Mouse (Mus musculus) brain, adult 10 weeks (tissue): ENCODE results near the gene Hist1h3c. TPM values are rescaled to one million over a fixed set of nuclear protein-coding genes. Genes with fewer than 3 reads are reported as not detected.

ENCODE experiments used
- polyA plus RNA-seq: library from polyadenylated mRNA; stranded (reverse); fragments of 350-450 nt; fragmentation: Illumina TruSeq; extraction: RNeasy Lipid Tissue Mini Kit (QIAGEN cat#74804); gene quantifications from one replicate; pipeline ENCODE4 v1.2.3, GENCODE M21; 2015; ENCODE audit warnings: low read depth, low replicate concordance

The Hist1h3c gene
- polyA plus RNA-seq = not detected

DNA sequence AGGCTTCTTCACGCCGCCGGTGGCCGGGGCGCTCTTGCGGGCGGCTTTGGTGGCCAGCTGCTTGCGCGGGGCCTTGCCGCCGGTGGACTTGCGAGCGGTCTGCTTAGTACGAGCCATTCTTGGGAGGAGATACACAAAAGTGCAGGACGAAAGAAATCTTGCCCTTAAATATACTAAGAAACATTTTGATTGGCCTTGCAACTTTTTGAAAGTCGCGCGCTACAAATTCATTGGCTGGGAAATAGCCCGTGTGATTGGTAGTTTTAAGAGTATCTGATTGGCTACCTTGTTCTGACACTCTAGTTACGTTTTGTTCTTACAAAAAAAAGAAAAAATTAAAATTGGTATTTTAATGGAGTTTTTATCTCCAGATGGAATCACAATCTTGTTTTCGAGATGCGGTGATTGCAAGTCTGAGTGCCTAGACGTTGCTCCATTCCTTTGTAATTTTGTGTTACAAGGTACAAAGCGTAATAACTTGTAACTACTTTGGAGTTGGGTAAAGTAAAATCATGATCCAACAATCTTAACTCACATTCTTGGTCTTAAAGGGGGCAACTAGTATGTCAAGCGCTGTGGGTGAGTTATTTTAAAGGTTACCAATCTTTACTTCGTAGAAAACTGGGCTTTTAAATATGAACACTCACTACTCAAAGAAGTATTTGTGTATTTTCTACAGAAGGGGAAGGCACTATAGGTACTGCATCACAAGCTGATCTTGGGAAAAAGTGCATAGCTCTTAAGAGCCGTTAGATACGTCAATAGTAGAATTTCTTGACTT lies at the start of gene Hist1h3c:
TSS of gene Hist1h3c (minus strand) at position 222 of the 781 bp plus-strand sequence.

DNA sequence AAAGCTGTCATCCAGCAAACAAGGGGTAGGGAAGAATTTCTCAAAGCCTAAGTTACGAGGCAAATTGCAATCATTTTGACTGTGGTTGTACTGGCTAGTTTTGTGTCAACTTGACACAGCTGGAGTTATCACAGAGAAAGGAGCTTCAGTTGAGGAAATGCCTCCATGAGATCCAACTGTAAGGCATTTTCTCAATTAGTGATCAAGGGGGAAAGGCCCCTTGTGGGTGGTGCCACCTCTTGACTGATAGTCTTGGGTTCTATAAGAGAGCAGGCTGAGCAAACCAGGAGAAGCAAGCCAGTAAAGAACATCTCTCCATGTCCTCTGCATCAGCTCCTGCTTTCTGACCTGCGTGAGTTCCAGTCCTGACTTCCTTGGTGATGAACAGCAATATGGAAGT lies 24.2 kb upstream of the Hist1h3c start, which contains the start of gene Trim38:
TSS of gene Trim38 (plus strand) at position 301 of the 400 bp plus-strand sequence.

DNA sequence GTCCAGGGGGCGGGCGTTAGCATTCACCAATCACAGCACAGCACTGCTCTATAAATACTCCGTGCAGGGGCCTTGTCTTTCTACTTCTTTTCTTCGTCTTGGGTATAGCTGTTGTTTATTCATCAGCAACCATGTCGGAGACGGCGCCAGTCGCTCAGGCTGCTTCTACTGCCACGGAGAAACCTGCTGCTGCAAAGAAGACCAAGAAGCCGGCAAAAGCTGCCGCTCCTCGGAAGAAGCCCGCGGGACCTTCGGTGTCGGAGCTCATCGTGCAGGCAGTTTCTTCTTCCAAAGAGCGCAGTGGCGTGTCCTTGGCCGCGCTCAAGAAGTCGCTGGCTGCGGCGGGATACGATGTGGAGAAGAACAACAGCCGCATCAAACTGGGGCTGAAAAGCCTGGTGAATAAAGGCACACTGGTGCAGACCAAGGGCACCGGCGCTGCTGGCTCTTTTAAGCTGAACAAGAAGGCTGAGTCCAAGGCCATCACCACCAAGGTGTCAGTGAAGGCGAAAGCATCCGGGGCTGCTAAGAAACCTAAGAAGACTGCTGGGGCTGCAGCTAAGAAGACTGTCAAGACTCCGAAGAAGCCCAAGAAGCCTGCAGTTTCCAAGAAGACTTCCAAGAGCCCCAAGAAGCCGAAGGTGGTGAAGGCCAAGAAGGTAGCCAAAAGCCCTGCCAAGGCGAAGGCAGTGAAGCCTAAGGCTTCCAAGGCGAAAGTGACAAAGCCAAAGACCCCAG lies 18.4 kb upstream of the Hist1h3c start, which contains the start of gene Hist1h1a:
TSS of gene Hist1h1a (plus strand) at position 81 of the 738 bp plus-strand sequence.

GRCm38 (mm10) chr13:23761871-23762821 lies 16.7 kb upstream of the Hist1h3c start, which contains the start of gene Hist1h3a:
Gene Hist1h3a, minus strand, starts transcription at chr13:23762386.

DNA sequence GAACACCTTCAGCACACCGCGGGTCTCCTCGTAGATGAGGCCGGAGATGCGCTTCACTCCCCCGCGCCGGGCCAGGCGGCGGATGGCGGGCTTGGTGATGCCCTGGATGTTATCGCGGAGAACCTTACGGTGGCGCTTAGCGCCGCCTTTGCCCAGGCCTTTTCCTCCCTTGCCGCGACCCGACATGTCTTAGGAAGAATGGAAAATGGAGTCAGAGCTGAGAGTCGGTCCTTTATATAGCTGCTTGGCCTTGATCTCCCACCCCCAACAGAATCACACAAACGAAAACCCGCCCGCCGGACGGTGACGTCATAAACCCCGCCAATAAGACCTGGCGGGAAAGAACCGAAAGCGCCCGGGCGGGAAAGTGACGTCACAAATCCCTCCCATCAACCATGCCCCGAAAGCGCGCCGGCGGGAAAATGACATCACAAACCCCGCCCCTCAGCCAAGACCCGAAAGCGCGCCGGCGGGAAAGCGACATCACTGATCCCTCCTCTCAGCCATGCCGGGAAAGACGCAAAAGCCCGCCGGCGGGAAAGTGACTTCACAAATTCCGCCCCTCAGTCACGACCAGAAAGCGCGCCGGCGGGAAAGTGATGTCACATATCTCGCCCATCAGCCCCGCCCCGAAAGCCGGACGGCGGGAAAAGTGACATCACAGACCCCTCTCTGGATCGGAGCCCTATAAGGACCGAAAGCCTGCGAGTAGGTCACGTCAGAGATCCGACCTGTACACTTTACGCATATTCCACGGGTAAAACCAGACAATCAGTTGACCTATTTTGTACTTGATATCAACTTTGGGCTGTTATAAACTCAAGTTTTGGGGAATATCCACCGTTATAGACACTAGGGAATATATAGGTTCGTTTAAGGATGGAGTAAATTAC lies 15.8 kb upstream of the Hist1h3c start, which contains the start of gene Hist1h4a:
TSS of gene Hist1h4a (minus strand) at position 259 of the 893 bp plus-strand sequence.

GRCm38 (mm10) chr13:23756790-23757189 lies 11.4 kb upstream of the Hist1h3c start, which contains the start of gene Hist1h4b:
Gene Hist1h4b, plus strand, starts transcription at chr13:23757013.

GRCm38 (mm10) chr13:23752067-23752741 lies 6.8 kb upstream of the Hist1h3c start, which contains the start of gene Hist1h3b:
Gene Hist1h3b, plus strand, starts transcription at chr13:23752267.

GRCm38 (mm10) chr13:23750839-23751477 lies 5.6 kb upstream of the Hist1h3c start, which contains the start of gene Hist1h2ab:
Gene Hist1h2ab, plus strand, starts transcription at chr13:23751126.

GRCm38 (mm10) chr13:23746201-23747080 lies 1.0 kb upstream of the Hist1h3c start, which contains the start of gene Hist1h2bb:
Gene Hist1h2bb, plus strand, starts transcription at chr13:23746734.

DNA sequence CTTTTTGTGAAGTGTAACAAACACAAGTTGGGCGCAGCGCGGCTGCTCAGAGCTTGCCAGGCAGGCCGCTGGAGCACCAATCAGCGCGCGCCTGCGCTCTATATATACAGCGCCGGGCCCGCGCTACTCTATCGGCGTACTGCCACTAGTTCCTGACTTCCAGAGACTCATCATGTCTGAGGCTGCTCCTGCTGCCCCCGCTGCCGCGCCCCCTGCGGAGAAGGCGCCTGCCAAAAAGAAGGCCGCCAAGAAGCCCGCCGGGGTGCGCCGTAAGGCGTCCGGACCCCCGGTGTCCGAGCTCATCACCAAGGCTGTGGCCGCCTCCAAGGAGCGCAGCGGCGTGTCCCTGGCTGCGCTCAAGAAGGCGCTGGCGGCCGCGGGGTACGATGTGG lies 6.7 kb downstream of the Hist1h3c start, which contains the start of gene Hist1h1c:
TSS of gene Hist1h1c (plus strand) at position 132 of the 392 bp plus-strand sequence.

DNA sequence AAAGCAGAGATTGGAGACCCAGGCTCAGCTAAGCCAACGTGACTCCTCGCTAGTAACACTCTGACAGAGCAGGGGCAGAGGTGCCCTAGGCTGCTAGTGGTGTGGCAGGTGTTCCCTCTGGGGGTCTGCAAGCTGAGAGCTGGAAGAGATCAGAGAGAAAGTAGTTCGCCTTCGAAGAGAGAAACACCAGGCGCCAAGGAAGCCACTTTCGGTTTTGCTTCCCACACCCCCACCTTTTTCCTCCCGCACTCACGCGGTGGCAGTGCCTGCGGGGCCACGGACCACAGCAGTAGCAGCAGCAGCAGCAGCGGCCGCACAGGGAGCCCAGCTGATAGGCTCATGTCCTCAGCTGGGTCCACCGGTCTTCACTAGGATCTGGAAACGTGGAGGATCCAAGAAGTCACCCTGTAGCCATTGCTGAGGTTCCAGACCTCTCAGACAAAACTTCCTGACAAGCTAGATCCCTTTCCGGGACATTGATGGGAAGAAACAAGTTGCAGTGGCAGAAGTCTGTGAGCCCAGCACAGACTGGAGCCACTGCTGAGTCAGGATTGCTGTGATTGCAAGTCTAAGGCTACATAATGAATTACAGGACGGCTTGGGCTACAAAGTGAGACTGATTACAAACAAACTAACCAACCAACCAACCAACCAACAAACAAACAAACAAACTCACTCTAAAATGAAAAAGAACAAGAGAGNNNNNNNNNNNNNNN lies 34.9 kb downstream of the Hist1h3c start, which contains the start of gene Hfe:
TSS of gene Hfe (minus strand) at position 481 of the 716 bp plus-strand sequence.

DNA sequence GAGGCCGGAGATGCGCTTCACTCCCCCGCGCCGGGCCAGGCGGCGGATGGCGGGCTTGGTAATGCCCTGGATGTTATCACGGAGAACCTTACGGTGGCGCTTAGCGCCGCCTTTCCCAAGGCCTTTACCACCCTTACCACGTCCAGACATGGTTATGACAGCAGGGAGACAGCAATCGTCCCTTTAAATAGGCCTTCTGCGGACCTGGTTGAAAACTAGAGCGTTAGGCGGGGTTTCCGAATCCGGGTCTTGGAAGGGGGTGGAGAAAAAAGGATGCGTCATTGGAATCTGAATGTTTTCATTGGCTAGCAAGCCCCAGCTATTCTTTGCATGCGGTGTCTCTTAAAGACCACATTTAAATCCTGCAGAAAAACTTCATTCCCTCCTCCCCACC lies 47.1 kb downstream of the Hist1h3c start, which contains the start of gene Hist1h4c:
TSS of gene Hist1h4c (minus strand) at position 155 of the 394 bp plus-strand sequence.

GRCm38 (mm10) chr13:23695514-23695913 lies 49.9 kb downstream of the Hist1h3c start, which contains the start of gene Hist1h1t:
Gene Hist1h1t, plus strand, starts transcription at chr13:23695814.

